ENCODE assay signal across 10 mouse cellular contexts in genomic region chr11:50228772-50229171, GRCm38 (mm10). TPM values are rescaled to one million over a fixed set of nuclear protein-coding genes. Genes with fewer than 3 reads are reported as not detected.
A peak's percentile ranks its signal among the peaks of the same experiment; 100 is the strongest.
DNase-seq lines count a peak whose midpoint lies in the region; ATAC-seq and TF ChIP-seq lines count a peak whose summit lies in the region.
"Had no signal": no experiment of that assay in that cellular context is flagged by ENCODE, and none has a peak within 500 bp of the region (broad histone marks: within the 10 kb centered on the region; RNA-seq: fewer than 3 reads in every experiment).

No protein-coding gene starts in this region.

- DNase-seq in kidney, adult 18-20 months = peak; percentile 47
- DNase-seq in kidney, postnatal 4 days = no peak
- no peak for DNase-seq in ES-E14 (ENCODE audit: low read depth, low spot score)
- DNase-seq in spleen, postnatal 36 days (ENCODE audit: low spot score in 2 of 2) = no peak
- no peak for DNase-seq in urinary bladder, postnatal 4 days (ENCODE audit: low spot score in 2 of 2)
- DNase-seq: right cerebral cortex, adult 18-20 months had no signal

- no peak overlapping the region for H3K27ac ChIP-seq in ES-E14 (ENCODE audit: insufficient read depth, low read depth, low read length, poor library complexity, severe bottlenecking)
- peak overlapping the region; percentile 54 for H3K27ac ChIP-seq in bone marrow macrophage, adult 2 months (ENCODE audit: insufficient read depth, low read depth, low read length)
- H3K27ac ChIP-seq in hindbrain, embryonic 13.5 days = no peak overlapping the region
- no peak overlapping the region for H3K27ac ChIP-seq in intestine, postnatal 0 days (ENCODE audit: low read depth, low read length)

- H3K4me1 ChIP-seq in ES-E14 (ENCODE audit: control insufficient read depth in 2 of 2, insufficient read depth in 2 of 2, low read length in 2 of 2, poor library complexity in 1 of 2) = peaks cover 0 to 22% of the 10 kb centered on the region in 2 experiments; a peak in 2 of 4 replicates
- peaks cover 33% of the 10 kb centered on the region for H3K4me1 ChIP-seq in bone marrow macrophage, adult 2 months (ENCODE audit: control insufficient read depth, insufficient read depth, low read length)
- peaks cover 50% of the 10 kb centered on the region for H3K4me1 ChIP-seq in hindbrain, embryonic 13.5 days (replicated peaks)
- H3K4me1 ChIP-seq in intestine, postnatal 0 days (replicated peaks; ENCODE audit: control insufficient read depth, insufficient read depth, low read length) = peaks cover 10% of the 10 kb centered on the region; the same call in 1 of the 2 replicates

- H3K4me2 ChIP-seq in hindbrain, embryonic 13.5 days = no peak overlapping the region
- no peak overlapping the region for H3K4me2 ChIP-seq in intestine, postnatal 0 days (replicated peaks; ENCODE audit: low read depth)

- no peak overlapping the region for H3K4me3 ChIP-seq in ES-E14 (ENCODE audit: insufficient read depth in 1 of 2, low read depth in 1 of 2, low read length in 2 of 2, poor library complexity in 1 of 2, severe bottlenecking in 1 of 2)
- H3K4me3 ChIP-seq in bone marrow macrophage, adult 2 months (ENCODE audit: insufficient read depth, low read length) = peak overlapping the region; percentile 7
- H3K4me3 ChIP-seq in hindbrain, embryonic 13.5 days = no peak overlapping the region
- no peak overlapping the region for H3K4me3 ChIP-seq in intestine, postnatal 0 days (ENCODE audit: low read depth, low read length)
- H3K4me3 ChIP-seq: erythroblast, embryonic 14.5 days had no signal

- peaks cover 20% of the 10 kb centered on the region for H3K27me3 ChIP-seq in hindbrain, embryonic 13.5 days
- H3K27me3 ChIP-seq in intestine, postnatal 0 days (replicated peaks; ENCODE audit: control insufficient read depth, insufficient read depth, low read length) = no peaks in the 10 kb centered on the region

- no peaks in the 10 kb centered on the region for H3K9me3 ChIP-seq in ES-E14 (ENCODE audit: control insufficient read depth, insufficient read depth, low read depth, low read length)
- H3K9me3 ChIP-seq in hindbrain, embryonic 13.5 days = no peaks in the 10 kb centered on the region
- no peaks in the 10 kb centered on the region for H3K9me3 ChIP-seq in intestine, postnatal 0 days (ENCODE audit: control insufficient read depth)

- in situ Hi-C loops in ES-E14 (cut with MboI; ENCODE audit: low sequenced_read_pairs in 2 of 2, unreplicated experiment in 2 of 2) = no loop called here

- 28% methylated on average over 3 of the region's 3 CpGs for WGBS in hindbrain, embryonic 13.5 days
- 57% methylated on average over 3 of the region's 3 CpGs for WGBS in intestine, postnatal 0 days

- H3K36me3 ChIP-seq in ES-E14 (ENCODE audit: control insufficient read depth, insufficient read depth, low read length, poor library complexity, severe bottlenecking) = peaks cover 12% of the 10 kb centered on the region
- peaks cover 32% of the 10 kb centered on the region for H3K36me3 ChIP-seq in hindbrain, embryonic 13.5 days
- H3K36me3 ChIP-seq in intestine, postnatal 0 days (ENCODE audit: control insufficient read depth, insufficient read depth) = peaks cover 27% of the 10 kb centered on the region

- H3K9ac ChIP-seq in ES-E14 (ENCODE audit: insufficient read depth, low read depth, low read length, poor library complexity, severe bottlenecking) = peak overlapping the region; percentile 23; the same call in 1 of the 2 replicates
- H3K9ac ChIP-seq in hindbrain, embryonic 13.5 days = peak overlapping the region; percentile 55
- no peak overlapping the region for H3K9ac ChIP-seq in intestine, postnatal 0 days (ENCODE audit: low read depth, low read length)

- no peak for TF ChIP-seq CTCF in bone marrow macrophage, adult 2 months (IDR thresholded peaks at IDR 0.05; ENCODE audit: low read depth, low read length)
- no peak for TF ChIP-seq CTCF in intestine, postnatal 0 days (IDR thresholded peaks at IDR 0.05; ENCODE audit: low read depth)

- no peak for TF ChIP-seq POLR2A in bone marrow macrophage, adult 2 months (IDR thresholded peaks at IDR 0.05; ENCODE audit: borderline replicate concordance, low read depth, low read length)

- no peak for ATAC-seq in hindbrain, embryonic 13.5 days (ENCODE audit: low FRiP score)
- no peak for ATAC-seq in intestine, postnatal 0 days

TF ChIP-seq in ES-E14, 5 proteins besides CTCF, POLR2A, EP300 and RAD21:
- TF ChIP-seq CHD2 (IDR thresholded peaks at IDR 0.05; ENCODE audit: low read depth, low read length) (no peak), ZC3H11A (IDR thresholded peaks at IDR 0.05; ENCODE audit: borderline replicate concordance, low read depth, low read length) (no peak), HCFC1 (IDR thresholded peaks at IDR 0.05; ENCODE audit: borderline replicate concordance, insufficient read depth, low read length) (no peak), MAFK (IDR thresholded peaks at IDR 0.05; ENCODE audit: insufficient read depth, low read depth, low read length) (no peak), ZNF384 (IDR thresholded peaks at IDR 0.05; ENCODE audit: low read depth, low read length) (no peak)

RNA-seq across cellular contexts. Expression of gene Ltc4s, which starts 9.6 kb away (rescaled TPM):
- 1.9 and 2.3 TPM in 2 replicates for total RNA-seq in ES-E14 (2012; rRNA removed)
- polyA plus RNA-seq in bone marrow macrophage, adult 2 months (2012; ENCODE audit: insufficient read depth, insufficient read length, missing spikeins) = 13.1 and 18.1 TPM in 2 replicates
- polyA plus RNA-seq in hindbrain, embryonic 13.5 days (2015; fragmentation: Nextera tagmentation; extraction: Ambion mirVana) = 1.4 and 2.3 TPM in 2 replicates
- 39.5 and 54.4 TPM in 2 replicates for polyA plus RNA-seq in intestine, postnatal 0 days (2015; fragmentation: Nextera tagmentation; extraction: Ambion mirVana)
- polyA plus RNA-seq: erythroblast, embryonic 14.5 days had no signal

RNA-seq across cellular contexts. Expression of gene Mgat4b, which starts 18.1 kb away (rescaled TPM):
- total RNA-seq in ES-E14 (2012; rRNA removed) = 22.6 and 28.1 TPM in 2 replicates
- 54.0 and 58.7 TPM in 2 replicates for polyA plus RNA-seq in bone marrow macrophage, adult 2 months (2012; ENCODE audit: insufficient read depth, insufficient read length, missing spikeins)
- polyA plus RNA-seq in hindbrain, embryonic 13.5 days (2015; fragmentation: Nextera tagmentation; extraction: Ambion mirVana) = 30.4 and 36.6 TPM in 2 replicates
- 33.2 and 35.0 TPM in 2 replicates for polyA plus RNA-seq in intestine, postnatal 0 days (2015; fragmentation: Nextera tagmentation; extraction: Ambion mirVana)

RNA-seq across cellular contexts. Expression of gene Sqstm1, which starts 18.1 kb away (rescaled TPM):
- 140 and 234 TPM in 2 replicates for total RNA-seq in ES-E14 (2012; rRNA removed)
- polyA plus RNA-seq in bone marrow macrophage, adult 2 months (2012; ENCODE audit: insufficient read depth, insufficient read length, missing spikeins) = 560 and 577 TPM in 2 replicates
- 318 and 320 TPM in 2 replicates for polyA plus RNA-seq in hindbrain, embryonic 13.5 days (2015; fragmentation: Nextera tagmentation; extraction: Ambion mirVana)
- polyA plus RNA-seq in intestine, postnatal 0 days (2015; fragmentation: Nextera tagmentation; extraction: Ambion mirVana) = 197 and 213 TPM in 2 replicates

RNA-seq across cellular contexts. Expression of gene Mrnip, which starts 54.5 kb away (rescaled TPM):
- 13.0 and 14.6 TPM in 2 replicates for total RNA-seq in ES-E14 (2012; rRNA removed)
- polyA plus RNA-seq in bone marrow macrophage, adult 2 months (2012; ENCODE audit: insufficient read depth, insufficient read length, missing spikeins) = 3.3 and 3.6 TPM in 2 replicates
- 30.2 and 30.6 TPM in 2 replicates for polyA plus RNA-seq in hindbrain, embryonic 13.5 days (2015; fragmentation: Nextera tagmentation; extraction: Ambion mirVana)
- polyA plus RNA-seq in intestine, postnatal 0 days (2015; fragmentation: Nextera tagmentation; extraction: Ambion mirVana) = 6.1 and 7.0 TPM in 2 replicates
